Mouse (Mus musculus): ENCODE results near the gene Grb2. TPM values are rescaled to one million over a fixed set of nuclear protein-coding genes. Genes with fewer than 3 reads are reported as not detected.

Grb2 gene
- polyA plus RNA-seq, 1 experiment from 2014 or later, result 91.0 TPM

- Histone ChIP-seq H3K36me3 (no peaks in the 10 kb centered on the region), H3K27me3 (no peaks in the 10 kb centered on the region), H3K9ac (no peak overlapping the region), H3K27ac (no peak overlapping the region), H3K4me3 (no peak overlapping the region), H3K4me1 (peaks cover 3% of the 10 kb centered on the region; the same call in 1 of the 2 replicates), H3K9me3 (no peaks in the 10 kb centered on the region), H3K4me2 (no peak overlapping the region)
- WGBS, result 67% methylated on average over 10 of the region's 10 CpGs
- ATAC-seq (ENCODE audit: borderline replicate concordance, extremely low read depth, low FRiP score, low TSS enrichment), result no peak
Observed at GRCm38 (mm10) chr11:115737608-115738208, 29.3 kb upstream of the Grb2 start.

- Histone ChIP-seq H3K27ac (no peak overlapping the region), H3K9ac (no peak overlapping the region), H3K4me3 (no peak overlapping the region), H3K4me1 (peaks cover 3% of the 10 kb centered on the region; the same call in 1 of the 2 replicates), H3K9me3 (no peaks in the 10 kb centered on the region), H3K36me3 (no peaks in the 10 kb centered on the region), H3K27me3 (no peaks in the 10 kb centered on the region), H3K4me2 (no peak overlapping the region)
- ATAC-seq (ENCODE audit: borderline replicate concordance, extremely low read depth, low FRiP score, low TSS enrichment), result no peak
- 44% methylated on average over 11 of the region's 11 CpGs for WGBS
Observed at GRCm38 (mm10) chr11:115734041-115734686, 25.8 kb upstream of the Grb2 start.

GRCm38 (mm10) chr11:115723231-115723630, 14.8 kb upstream of the Grb2 start:
- peaks cover 4% of the 10 kb centered on the region; the same call in 1 of the 2 replicates for H3K4me1 ChIP-seq
- 58% methylated on average over 2 of the region's 2 CpGs for WGBS
- H3K9me3 ChIP-seq, result no peaks in the 10 kb centered on the region
- H3K27me3 ChIP-seq, result no peaks in the 10 kb centered on the region
- no peak overlapping the region for H3K9ac ChIP-seq
- no peaks in the 10 kb centered on the region for H3K36me3 ChIP-seq
- H3K4me2 ChIP-seq, result no peak overlapping the region; the same call in 1 of the 2 replicates
- H3K27ac ChIP-seq, result peak overlapping the region; percentile 54
- ATAC-seq (ENCODE audit: borderline replicate concordance, extremely low read depth, low FRiP score, low TSS enrichment), result no peak
- no peak overlapping the region for H3K4me3 ChIP-seq

- peak; percentile 57 for ATAC-seq (ENCODE audit: borderline replicate concordance, extremely low read depth, low FRiP score, low TSS enrichment)
- Histone ChIP-seq H3K36me3 (no peaks in the 10 kb centered on the region), H3K27me3 (no peaks in the 10 kb centered on the region), H3K4me1 (peaks cover 4% of the 10 kb centered on the region; the same call in 1 of the 2 replicates), H3K4me2 (peak overlapping the region; percentile 38), H3K9ac (no peak overlapping the region), H3K27ac (peak overlapping the region; percentile 54), H3K9me3 (no peaks in the 10 kb centered on the region), H3K4me3 (no peak overlapping the region; the same call in 1 of the 2 replicates)
- 13% methylated on average over 14 of the region's 14 CpGs for WGBS
Observed at GRCm38 (mm10) chr11:115722638-115723037, 14.2 kb upstream of the Grb2 start.

- Histone ChIP-seq H3K36me3 (no peaks in the 10 kb centered on the region), H3K4me3 (no peak overlapping the region), H3K27ac (no peak overlapping the region), H3K9ac (no peak overlapping the region), H3K27me3 (no peaks in the 10 kb centered on the region), H3K4me2 (no peak overlapping the region), H3K9me3 (no peaks in the 10 kb centered on the region), H3K4me1 (peaks cover 2% of the 10 kb centered on the region; the same call in 1 of the 2 replicates)
- ATAC-seq (ENCODE audit: borderline replicate concordance, extremely low read depth, low FRiP score, low TSS enrichment), result no peak
- 51% methylated on average over 8 of the region's 8 CpGs for WGBS
Observed at GRCm38 (mm10) chr11:115717660-115718390, 9.4 kb upstream of the Grb2 start.

- H3K36me3 ChIP-seq, result no peaks in the 10 kb centered on the region
- no peak overlapping the region for H3K4me2 ChIP-seq
- H3K27me3 ChIP-seq, result no peaks in the 10 kb centered on the region
- no peaks in the 10 kb centered on the region for H3K4me1 ChIP-seq
- H3K9ac ChIP-seq, result no peak overlapping the region
- 59% methylated on average over 15 of the region's 15 CpGs for WGBS
- no peak for ATAC-seq (ENCODE audit: borderline replicate concordance, extremely low read depth, low FRiP score, low TSS enrichment)
- no peaks in the 10 kb centered on the region for H3K9me3 ChIP-seq
- H3K27ac ChIP-seq, result no peak overlapping the region
- no peak overlapping the region for H3K4me3 ChIP-seq
Observed at GRCm38 (mm10) chr11:115716410-115717338, 8.3 kb upstream of the Grb2 start.

GRCm38 (mm10) chr11:115714491-115714890, 6.1 kb upstream of the Grb2 start:
- H3K4me3 ChIP-seq, result no peak overlapping the region
- H3K9me3 ChIP-seq, result no peaks in the 10 kb centered on the region
- ATAC-seq (ENCODE audit: borderline replicate concordance, extremely low read depth, low FRiP score, low TSS enrichment), result no peak
- H3K27ac ChIP-seq, result no peak overlapping the region
- no peaks in the 10 kb centered on the region for H3K36me3 ChIP-seq
- no peaks in the 10 kb centered on the region for H3K27me3 ChIP-seq
- no peak overlapping the region for H3K4me2 ChIP-seq
- H3K9ac ChIP-seq, result no peak overlapping the region
- WGBS, result 7% methylated on average over 6 of the region's 7 CpGs
- H3K4me1 ChIP-seq, result 0 out of 2 replicates have a peak, but pooled peaks cover 1% of the 10 kb centered on the region

GRCm38 (mm10) chr11:115713447-115713846, 5.0 kb upstream of the Grb2 start:
- no peak overlapping the region for H3K4me2 ChIP-seq
- H3K4me1 ChIP-seq, result peaks cover 8% of the 10 kb centered on the region; the same call in 1 of the 2 replicates
- H3K36me3 ChIP-seq, result no peaks in the 10 kb centered on the region
- H3K9ac ChIP-seq, result no peak overlapping the region
- no peak overlapping the region for H3K27ac ChIP-seq
- 90% methylated on average over 3 of the region's 3 CpGs for WGBS
- no peak overlapping the region for H3K4me3 ChIP-seq
- no peak for ATAC-seq (ENCODE audit: borderline replicate concordance, extremely low read depth, low FRiP score, low TSS enrichment)
- H3K9me3 ChIP-seq, result no peaks in the 10 kb centered on the region
- no peaks in the 10 kb centered on the region for H3K27me3 ChIP-seq

- no peak overlapping the region for H3K27ac ChIP-seq
- H3K9me3 ChIP-seq, result no peaks in the 10 kb centered on the region
- H3K4me1 ChIP-seq, result peaks cover 8% of the 10 kb centered on the region; the same call in 1 of the 2 replicates
- H3K9ac ChIP-seq, result no peak overlapping the region
- no peak overlapping the region for H3K4me3 ChIP-seq
- no peaks in the 10 kb centered on the region for H3K36me3 ChIP-seq
- WGBS, result 69% methylated on average over 12 of the region's 12 CpGs
- no peak overlapping the region for H3K4me2 ChIP-seq
- no peaks in the 10 kb centered on the region for H3K27me3 ChIP-seq
- no peak for ATAC-seq (ENCODE audit: borderline replicate concordance, extremely low read depth, low FRiP score, low TSS enrichment)
Observed at GRCm38 (mm10) chr11:115712674-115713298, 4.4 kb upstream of the Grb2 start.

GRCm38 (mm10) chr11:115712268-115712667, 3.9 kb upstream of the Grb2 start:
- Histone ChIP-seq H3K27me3 (no peaks in the 10 kb centered on the region), H3K4me2 (no peak overlapping the region)
- 51% methylated on average over 2 of the region's 2 CpGs for WGBS

GRCm38 (mm10) chr11:115711133-115711532, 2.7 kb upstream of the Grb2 start:
- peaks cover 17% of the 10 kb centered on the region for H3K4me1 ChIP-seq
- no peak overlapping the region for H3K4me2 ChIP-seq
- no peaks in the 10 kb centered on the region for H3K36me3 ChIP-seq
- no peak overlapping the region for H3K4me3 ChIP-seq
- H3K27me3 ChIP-seq, result no peaks in the 10 kb centered on the region
- no peak overlapping the region for H3K27ac ChIP-seq
- H3K9me3 ChIP-seq, result no peaks in the 10 kb centered on the region
- 70% methylated on average over 9 of the region's 9 CpGs for WGBS
- no peak for ATAC-seq (ENCODE audit: borderline replicate concordance, extremely low read depth, low FRiP score, low TSS enrichment)
- no peak overlapping the region for H3K9ac ChIP-seq

More at GRCm38 (mm10) chr11:115712268-115712667, 3.9 kb upstream of the Grb2 start:
- ATAC-seq (ENCODE audit: borderline replicate concordance, extremely low read depth, low FRiP score, low TSS enrichment), result no peak
- Histone ChIP-seq H3K4me3 (no peak overlapping the region), H3K9me3 (no peaks in the 10 kb centered on the region), H3K36me3 (no peaks in the 10 kb centered on the region), H3K27ac (no peak overlapping the region), H3K4me1 (peaks cover 8% of the 10 kb centered on the region; the same call in 1 of the 2 replicates), H3K9ac (no peak overlapping the region)
